Mouse (Mus musculus) forelimb bud, embryonic 11.5 days (tissue): Measurements from ENCODE around the gene Mef2d.

Experiments
- DNase-seq: peaks from one replicate; pipeline ENCODE4 v3.0.0-alpha.2; 2012; ENCODE audit warnings: low read depth, low spot score

Gene Mef2d

DNA sequence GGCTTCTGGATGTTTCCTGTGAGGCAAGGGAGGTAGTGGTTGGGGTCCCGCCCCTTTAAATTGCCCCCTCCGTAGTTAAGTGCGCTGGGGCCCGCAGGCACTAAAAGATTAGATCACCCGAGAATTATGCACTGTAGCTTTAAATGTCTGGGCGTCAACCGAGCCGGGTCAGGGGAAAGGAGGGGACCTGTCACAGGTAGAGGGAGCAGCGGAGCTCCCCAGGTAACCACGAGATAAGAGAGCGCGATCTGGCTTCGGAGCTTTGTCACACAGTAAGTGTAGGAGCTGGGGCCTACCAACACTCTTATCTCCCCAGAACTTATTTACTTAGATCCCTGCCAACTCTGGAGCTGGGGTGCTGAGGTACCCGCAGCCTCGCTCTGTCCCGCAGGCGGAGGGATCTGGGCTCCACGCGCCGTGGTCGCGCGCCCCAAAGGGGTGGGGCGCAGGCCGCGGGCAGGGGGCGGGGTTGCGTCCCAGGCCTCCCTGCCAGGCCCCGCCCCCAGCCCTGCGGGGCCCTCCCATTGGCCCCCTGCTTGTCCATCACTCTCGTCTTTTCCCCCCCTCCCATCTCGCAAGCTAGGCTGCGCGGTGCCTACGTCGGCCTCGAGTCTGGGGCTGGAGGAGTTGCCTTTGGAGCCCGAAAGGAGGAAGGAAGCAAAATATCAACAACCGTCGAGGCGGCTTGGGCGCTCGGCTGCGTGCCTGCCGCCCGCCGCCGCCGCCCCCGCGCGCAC is at the start of gene Mef2d:
Gene Mef2d (plus strand): TSS at position 586 of the 737 bp plus-strand sequence.
- peak; percentile 97 for DNase-seq

- no peak for DNase-seq
Observed at GRCm38 (mm10) chr3:88094126-88094525, 48.0 kb upstream of the Mef2d start.

DNA sequence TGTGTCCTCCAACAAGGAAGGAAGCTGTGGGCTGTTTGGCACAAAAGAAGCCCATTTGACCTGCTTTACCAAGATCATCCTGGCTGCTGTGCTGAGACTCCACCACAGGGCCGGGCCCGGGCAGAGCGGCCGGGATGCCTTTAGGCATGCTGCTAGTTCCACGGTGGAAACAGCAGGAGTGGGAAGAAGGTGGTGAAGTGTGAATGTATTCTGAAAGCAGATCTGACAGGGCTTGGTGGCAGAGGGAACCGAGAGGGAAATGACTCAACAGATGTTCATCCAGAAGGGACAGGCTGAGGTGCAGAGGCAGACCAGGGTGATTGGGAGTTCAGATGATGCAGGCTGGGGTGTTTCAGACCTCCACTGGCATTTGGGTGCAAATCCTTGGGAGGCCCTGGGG is 44.5 kb upstream of the Mef2d start:
- no peak for DNase-seq

- no peak for DNase-seq
Observed at GRCm38 (mm10) chr3:88100251-88100650, 41.9 kb upstream of the Mef2d start.

DNA sequence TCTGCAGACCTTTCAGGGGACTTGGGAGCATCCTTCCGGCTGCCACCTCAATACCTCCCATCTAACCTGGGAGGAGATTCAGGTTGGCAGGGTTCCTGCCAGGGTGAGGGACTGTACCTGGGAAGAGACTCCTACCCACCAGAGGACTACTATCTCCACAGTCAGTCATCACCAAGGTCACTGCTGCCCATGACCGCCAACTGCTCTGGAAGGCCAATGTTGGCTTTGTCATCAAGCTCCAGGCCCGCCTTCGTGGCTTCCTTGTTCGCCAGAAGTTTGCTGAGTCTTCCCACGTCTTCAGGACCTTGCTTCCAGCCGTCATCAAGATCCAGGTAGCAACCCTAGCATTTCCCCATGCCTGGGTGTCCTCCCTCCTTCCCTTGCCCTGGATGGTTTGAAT is 40.4 kb upstream of the Mef2d start:
- no peak for DNase-seq

DNA sequence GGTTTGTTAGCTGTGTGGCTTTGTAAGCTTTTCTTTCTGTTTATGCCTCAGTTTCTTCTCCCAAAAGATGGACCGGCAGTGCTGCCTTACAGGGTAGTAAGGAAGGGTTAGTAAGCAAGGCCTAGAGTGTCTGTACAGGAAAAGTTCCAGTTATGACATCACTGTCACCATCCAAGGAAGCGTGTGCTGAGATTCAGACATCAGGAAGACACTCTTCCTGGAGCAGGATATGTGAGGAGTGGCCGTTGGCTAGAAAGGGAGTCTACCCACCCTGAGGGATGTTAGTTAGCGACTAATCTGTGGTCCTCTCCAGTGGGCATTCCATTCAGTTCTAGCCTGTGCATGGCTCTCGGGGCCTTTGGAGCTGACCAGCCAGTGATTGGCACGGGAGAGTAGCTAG is 40.0 kb upstream of the Mef2d start:
- DNase-seq, result no peak

DNA sequence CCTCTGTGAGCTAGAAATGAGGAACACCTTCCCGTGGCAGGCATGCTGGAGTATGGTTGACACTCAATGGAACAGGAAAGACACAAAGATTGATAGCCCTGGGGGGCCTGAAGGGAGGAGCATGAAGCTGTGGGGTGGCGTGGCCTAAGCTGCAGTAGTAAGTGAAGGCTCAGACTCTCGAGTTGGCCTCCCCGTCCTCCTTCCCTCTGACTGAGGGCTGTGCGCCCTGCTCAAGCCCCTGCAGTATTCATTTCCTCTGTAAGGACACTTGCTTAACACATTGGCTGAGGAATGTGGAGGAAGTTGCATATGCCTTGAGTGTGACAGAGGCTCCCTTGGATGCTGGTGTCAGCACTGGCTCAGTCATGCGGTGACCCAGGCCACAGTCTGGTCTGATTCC is 39.6 kb upstream of the Mef2d start:
- no peak for DNase-seq

DNA sequence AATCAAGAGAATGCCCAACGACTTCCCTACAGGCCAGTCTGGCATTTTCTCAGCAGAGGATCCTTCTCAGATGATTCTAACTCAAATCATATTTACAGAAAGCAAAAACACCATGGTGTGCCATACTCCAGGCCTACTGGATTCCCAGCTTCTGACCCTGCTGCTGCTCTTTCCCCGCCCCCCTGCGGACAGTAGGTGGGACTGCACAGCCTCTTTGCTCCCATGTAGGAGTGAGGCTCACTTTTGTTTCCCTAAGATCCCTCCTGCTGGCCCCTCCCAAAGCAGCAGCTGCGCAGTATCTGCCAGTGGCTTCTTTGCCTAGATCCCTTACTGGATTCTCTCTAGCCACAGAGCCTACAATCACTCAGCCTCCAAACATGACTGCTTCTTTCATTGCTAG is 36.0 kb upstream of the Mef2d start:
- no peak for DNase-seq

GRCm38 (mm10) chr3:88109126-88109525 is 33.0 kb upstream of the Mef2d start:
- DNase-seq, result no peak

- no peak for DNase-seq
Observed at GRCm38 (mm10) chr3:88114396-88114795, 27.8 kb upstream of the Mef2d start.

- no peak for DNase-seq
Observed at GRCm38 (mm10) chr3:88120117-88120651, 22.0 kb upstream of the Mef2d start.

DNA sequence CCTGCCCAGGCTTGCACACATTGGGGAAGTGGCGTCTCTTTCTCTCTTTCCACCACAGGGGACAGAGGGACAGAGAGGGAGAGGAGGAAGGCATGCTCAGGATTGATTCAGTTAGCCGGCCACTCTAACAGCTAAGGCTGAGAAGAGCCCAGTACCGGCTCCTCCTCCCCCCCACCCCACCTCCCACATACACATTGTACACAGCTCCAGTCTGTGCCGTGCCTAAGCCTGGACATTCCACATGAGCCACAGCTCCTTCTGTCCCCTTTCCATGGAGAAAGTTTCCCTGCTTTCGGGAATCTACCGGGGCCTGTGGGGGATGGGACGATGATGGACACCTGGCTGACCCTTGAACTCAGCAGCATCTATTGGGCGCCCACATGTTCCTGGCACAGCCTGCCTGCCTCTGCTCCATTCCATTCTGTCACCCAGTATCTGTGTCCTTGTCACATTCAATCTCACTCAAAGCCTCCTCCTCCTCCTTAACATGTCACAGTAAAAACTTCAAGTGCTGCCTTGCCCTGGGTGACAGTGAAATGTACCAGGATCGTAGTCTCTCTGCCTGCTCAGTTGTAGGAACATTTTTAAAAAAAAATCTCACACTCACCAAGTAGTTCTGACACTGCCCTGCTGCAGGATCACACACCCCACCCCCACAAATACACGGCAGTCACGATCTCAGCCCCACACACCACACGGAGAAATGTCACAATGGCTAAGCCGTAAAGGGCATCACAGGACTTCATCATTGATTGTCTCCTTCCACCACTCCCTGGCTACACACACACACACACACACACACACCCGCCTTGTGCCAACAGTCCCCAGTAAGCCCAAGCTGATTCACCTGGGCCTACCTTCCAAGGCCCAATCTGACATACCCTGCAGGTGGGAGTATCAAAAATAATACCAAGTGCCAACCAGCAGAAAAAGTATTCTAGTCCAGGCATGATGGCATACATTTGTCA is 20.7 kb upstream of the Mef2d start:
- no peak for DNase-seq

GRCm38 (mm10) chr3:88125195-88125594 is 17.0 kb upstream of the Mef2d start:
- no peak for DNase-seq

GRCm38 (mm10) chr3:88126181-88126580 is 16.0 kb upstream of the Mef2d start:
- DNase-seq, result no peak

GRCm38 (mm10) chr3:88127636-88128035 is 14.5 kb upstream of the Mef2d start:
- DNase-seq, result no peak

DNA sequence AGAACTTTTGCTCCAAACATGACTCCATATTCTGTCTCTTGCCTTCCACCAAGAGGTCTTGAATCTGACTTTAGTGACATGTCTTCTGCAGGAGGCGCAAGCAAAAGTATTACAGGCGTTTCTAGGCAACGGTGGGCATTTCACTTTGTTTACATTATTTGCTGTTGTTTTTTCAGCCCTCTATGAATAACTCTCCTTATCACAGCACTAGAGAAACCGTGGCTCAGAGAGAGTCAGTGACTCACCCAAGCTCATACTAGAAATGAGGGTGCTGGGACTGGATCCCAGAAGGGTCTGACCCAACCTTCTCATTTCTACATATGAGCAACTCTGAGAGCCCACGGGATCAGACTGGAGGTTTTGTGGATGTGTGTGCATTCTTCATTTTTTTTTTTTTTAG is 14.1 kb upstream of the Mef2d start:
- DNase-seq, result no peak

GRCm38 (mm10) chr3:88129006-88129405 is 13.2 kb upstream of the Mef2d start:
- DNase-seq, result no peak

GRCm38 (mm10) chr3:88131071-88131470 is 11.1 kb upstream of the Mef2d start:
- DNase-seq, result no peak

- DNase-seq, result no peak
Observed at GRCm38 (mm10) chr3:88132492-88132891, 9.7 kb upstream of the Mef2d start.

- no peak for DNase-seq
Observed at GRCm38 (mm10) chr3:88133187-88133771, 8.9 kb upstream of the Mef2d start.

DNA sequence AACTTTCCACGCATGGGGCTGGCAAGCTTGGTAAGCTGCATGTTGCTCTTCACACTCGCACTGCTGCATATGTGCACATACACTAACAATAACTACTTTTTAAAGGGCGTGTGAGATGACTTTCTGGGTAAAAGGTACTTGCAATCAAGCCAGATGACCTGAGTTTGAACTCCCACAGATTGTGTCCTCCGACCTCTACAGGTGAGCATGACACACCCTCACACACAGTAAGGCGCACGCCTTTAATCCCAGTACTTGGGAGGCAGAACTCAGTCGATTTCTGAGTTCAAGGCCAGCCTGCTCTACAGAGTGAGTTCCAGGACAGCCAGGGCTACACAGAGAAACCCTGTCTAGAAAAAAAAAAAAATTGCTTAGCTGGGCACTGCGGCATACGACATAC is 5.8 kb upstream of the Mef2d start:
- no peak for DNase-seq

DNA sequence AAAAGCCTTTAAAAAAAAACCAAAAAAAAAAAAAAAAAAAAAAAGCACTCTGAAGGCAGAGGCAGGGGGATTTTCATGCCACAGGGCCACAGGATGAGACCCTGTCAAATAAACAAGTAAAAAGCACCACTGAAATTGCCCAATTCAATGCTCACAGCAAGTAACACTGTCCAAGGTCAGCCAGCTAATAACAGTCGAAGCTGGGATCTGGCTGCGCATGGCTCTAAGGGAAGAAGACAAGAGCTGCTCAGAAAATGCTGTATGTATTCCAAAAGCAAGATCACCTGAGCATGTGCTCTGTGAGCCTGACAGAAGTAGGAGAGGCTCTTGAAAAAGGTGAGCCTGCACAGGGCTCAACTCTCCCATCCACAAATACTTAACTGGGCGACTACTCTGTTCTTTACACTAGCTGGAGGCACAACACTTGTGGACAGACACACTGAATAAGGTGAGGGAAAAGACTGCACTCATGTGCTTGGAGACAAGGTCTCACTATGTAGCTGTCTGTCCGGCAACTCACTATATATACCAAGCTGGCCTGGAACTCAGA is 5.2 kb upstream of the Mef2d start:
- no peak for DNase-seq
